Mouse (Mus musculus) adrenal gland, postnatal 14 days (tissue): ENCODE data around the gene Slc47a2. TPM values are rescaled to one million over a fixed set of nuclear protein-coding genes. Genes with fewer than 3 reads are reported as not detected.

ENCODE experiments used
- DNase-seq: peaks from one replicate; pipeline ENCODE4 v3.0.0; 2021; ENCODE audit warnings: mixed read lengths
- long read RNA-seq, 2 experiments: library from polyadenylated mRNA; stranded (forward); transcript quantifications; one replicate each; pipeline ENCODE4 v2.0.0; 2021
- total RNA-seq: library from RNA; stranded (reverse); gene quantifications from 2 replicates; pipeline ENCODE4 v1.2.3, GENCODE M21; 2021

Gene Slc47a2
- not detected in 2 replicates for total RNA-seq
- long read RNA-seq, experiment 1: 0 reads
- long read RNA-seq, experiment 2: 0 reads

- DNase-seq: peak; percentile 38
These were observed at the start of gene Slc47a2 for GRCm38 (mm10) chr11:61342505-61343420. Gene Slc47a2, minus strand, starts transcription at chr11:61342860.

- DNase-seq: no peak
These were observed 46.3 kb upstream of the Slc47a2 start for GRCm38 (mm10) chr11:61388936-61389335.

- DNase-seq: peak; percentile 58
These were observed 45.4 kb upstream of the Slc47a2 start for GRCm38 (mm10) chr11:61388012-61388411.

GRCm38 (mm10) chr11:61387233-61387632 is 44.6 kb upstream of the Slc47a2 start:
- DNase-seq: no peak

- no peak for DNase-seq
These were observed 43.1 kb upstream of the Slc47a2 start for GRCm38 (mm10) chr11:61385725-61386124.

GRCm38 (mm10) chr11:61381272-61381671 is 38.6 kb upstream of the Slc47a2 start:
- DNase-seq: no peak

GRCm38 (mm10) chr11:61378651-61379050 is 36.0 kb upstream of the Slc47a2 start:
- no peak for DNase-seq

GRCm38 (mm10) chr11:61377881-61378613 is 35.4 kb upstream of the Slc47a2 start, which contains the start of gene Slc47a1:
Gene Slc47a1, minus strand, starts transcription at chr11:61378345.
- DNase-seq: peak; percentile 67

GRCm38 (mm10) chr11:61368668-61369067 is 26.0 kb upstream of the Slc47a2 start:
- DNase-seq: no peak

GRCm38 (mm10) chr11:61366517-61367273 is 24.0 kb upstream of the Slc47a2 start:
- no peak for DNase-seq

- no peak for DNase-seq
These were observed 23.3 kb upstream of the Slc47a2 start for GRCm38 (mm10) chr11:61365938-61366337.

- no peak for DNase-seq
These were observed 21.4 kb upstream of the Slc47a2 start for GRCm38 (mm10) chr11:61364096-61364495.

- no peak for DNase-seq
These were observed 19.0 kb upstream of the Slc47a2 start for GRCm38 (mm10) chr11:61361515-61362190.

GRCm38 (mm10) chr11:61356600-61356999 is 13.9 kb upstream of the Slc47a2 start:
- no peak for DNase-seq

GRCm38 (mm10) chr11:61356111-61356510 is 13.5 kb upstream of the Slc47a2 start:
- no peak for DNase-seq

GRCm38 (mm10) chr11:61355351-61355750 is 12.7 kb upstream of the Slc47a2 start:
- DNase-seq: peak; percentile 17

GRCm38 (mm10) chr11:61354346-61354745 is 11.7 kb upstream of the Slc47a2 start:
- DNase-seq: no peak

- no peak for DNase-seq
These were observed 10.4 kb upstream of the Slc47a2 start for GRCm38 (mm10) chr11:61353038-61353437.

- peak; percentile 9 for DNase-seq
These were observed 9.5 kb upstream of the Slc47a2 start for GRCm38 (mm10) chr11:61352138-61352651.

GRCm38 (mm10) chr11:61349337-61349736 is 6.7 kb upstream of the Slc47a2 start:
- DNase-seq: peak; percentile 84

- no peak for DNase-seq
These were observed 3.5 kb upstream of the Slc47a2 start for GRCm38 (mm10) chr11:61346133-61346532.
